Mouse (Mus musculus): ENCODE measurements at regions not wholly inside any gene's neighbourhood (a gene's known extent, or its start where the extent isn't known, plus 50 kb on each side); places are given as distances from the start of the nearest gene placed in this dataset.
A peak's percentile ranks its signal among the peaks of the same experiment; 100 is the strongest.

- whole genome bisulfite sequencing: 90% methylated on average over 5 of the region's 5 CpGs
- no peaks in the 10 kb centered on the region for H3K79me2 ChIP-seq (ENCODE audit: control insufficient read depth, insufficient read depth, low read length)
- TF ChIP-seq CTCF (IDR thresholded peaks at IDR 0.05; ENCODE audit: low read depth, low read length): no peak
- no peak for TF ChIP-seq POLR2A (IDR thresholded peaks at IDR 0.05; ENCODE audit: extremely low read depth, insufficient read depth, low read length)
- H3K4me1 ChIP-seq (ENCODE audit: control insufficient read depth, insufficient read depth, low read length): no peaks in the 10 kb centered on the region
- DNase-seq (ENCODE audit: extremely low read depth, low read depth, low spot score): no peak
- H3K36me3 ChIP-seq (ENCODE audit: control insufficient read depth, insufficient read depth, low read length): no peaks in the 10 kb centered on the region
- H3K4me3 ChIP-seq (ENCODE audit: insufficient read depth, low read depth, low read length): no peak overlapping the region
- H3K27me3 ChIP-seq (ENCODE audit: control insufficient read depth, insufficient read depth, low read length): no peaks in the 10 kb centered on the region
- H3K9ac ChIP-seq (ENCODE audit: low read depth, low read length): no peak overlapping the region
- no peak overlapping the region for H3K27ac ChIP-seq (replicated peaks; ENCODE audit: insufficient read depth, low read depth, low read length)
Observed at GRCm38 (mm10) chr15:62422995-62423394, 1422.0 kb downstream of the Gsdmc2 start.

GRCm38 (mm10) chr15:62421073-62421851, 1423.7 kb downstream of the Gsdmc2 start:
- H3K9ac ChIP-seq (ENCODE audit: low read depth, low read length): no peak overlapping the region
- no peaks in the 10 kb centered on the region for H3K27me3 ChIP-seq (ENCODE audit: control insufficient read depth, insufficient read depth, low read length)
- no peaks in the 10 kb centered on the region for H3K36me3 ChIP-seq (ENCODE audit: control insufficient read depth, insufficient read depth, low read length)
- no peaks in the 10 kb centered on the region for H3K79me2 ChIP-seq (ENCODE audit: control insufficient read depth, insufficient read depth, low read length)
- no peak overlapping the region for H3K27ac ChIP-seq (replicated peaks; ENCODE audit: insufficient read depth, low read depth, low read length)
- H3K4me1 ChIP-seq (ENCODE audit: control insufficient read depth, insufficient read depth, low read length): no peaks in the 10 kb centered on the region
- 95% methylated on average over 7 of the region's 7 CpGs for WGBS
- no peak for TF ChIP-seq CTCF (IDR thresholded peaks at IDR 0.05; ENCODE audit: low read depth, low read length)
- DNase-seq (ENCODE audit: extremely low read depth, low read depth, low spot score): no peak
- H3K4me3 ChIP-seq (ENCODE audit: insufficient read depth, low read depth, low read length): no peak overlapping the region

- TF ChIP-seq CTCF (IDR thresholded peaks at IDR 0.05; ENCODE audit: low read depth, low read length): no peak
- TF ChIP-seq POLR2A (IDR thresholded peaks at IDR 0.05; ENCODE audit: extremely low read depth, insufficient read depth, low read length): no peak
- Histone ChIP-seq H3K79me2 (ENCODE audit: control insufficient read depth, insufficient read depth, low read length) (no peaks in the 10 kb centered on the region), H3K9ac (ENCODE audit: low read depth, low read length) (no peak overlapping the region), H3K27ac (replicated peaks; ENCODE audit: insufficient read depth, low read depth, low read length) (no peak overlapping the region), H3K4me3 (ENCODE audit: insufficient read depth, low read depth, low read length) (no peak overlapping the region), H3K27me3 (ENCODE audit: control insufficient read depth, insufficient read depth, low read length) (no peaks in the 10 kb centered on the region), H3K4me1 (ENCODE audit: control insufficient read depth, insufficient read depth, low read length) (no peaks in the 10 kb centered on the region), H3K36me3 (ENCODE audit: control insufficient read depth, insufficient read depth, low read length) (no peaks in the 10 kb centered on the region)
- DNase-seq (ENCODE audit: extremely low read depth, low read depth, low spot score): no peak
Observed at GRCm38 (mm10) chr15:62416691-62417090, 1428.3 kb downstream of the Gsdmc2 start.

- H3K36me3 ChIP-seq (ENCODE audit: control insufficient read depth, insufficient read depth, low read length): no peaks in the 10 kb centered on the region
- 100% methylated on average over 2 of the region's 2 CpGs for whole genome bisulfite sequencing
- no peaks in the 10 kb centered on the region for H3K4me1 ChIP-seq (ENCODE audit: control insufficient read depth, insufficient read depth, low read length)
- no peak for TF ChIP-seq CTCF (IDR thresholded peaks at IDR 0.05; ENCODE audit: low read depth, low read length)
- no peak for TF ChIP-seq POLR2A (IDR thresholded peaks at IDR 0.05; ENCODE audit: extremely low read depth, insufficient read depth, low read length)
- H3K27me3 ChIP-seq (ENCODE audit: control insufficient read depth, insufficient read depth, low read length): no peaks in the 10 kb centered on the region
- no peak overlapping the region for H3K27ac ChIP-seq (replicated peaks; ENCODE audit: insufficient read depth, low read depth, low read length)
- H3K9ac ChIP-seq (ENCODE audit: low read depth, low read length): no peak overlapping the region
- DNase-seq (ENCODE audit: extremely low read depth, low read depth, low spot score): no peak
- no peak overlapping the region for H3K4me3 ChIP-seq (ENCODE audit: insufficient read depth, low read depth, low read length)
- H3K79me2 ChIP-seq (ENCODE audit: control insufficient read depth, insufficient read depth, low read length): no peaks in the 10 kb centered on the region
Observed at GRCm38 (mm10) chr15:62413694-62414093, 1431.3 kb downstream of the Gsdmc2 start.

GRCm38 (mm10) chr15:62402142-62402541, 1442.8 kb downstream of the Gsdmc2 start:
- 80% methylated on average over 5 of the region's 5 CpGs for WGBS
- H3K27me3 ChIP-seq (ENCODE audit: control insufficient read depth, insufficient read depth, low read length): no peaks in the 10 kb centered on the region
- H3K4me3 ChIP-seq (ENCODE audit: insufficient read depth, low read depth, low read length): no peak overlapping the region
- no peaks in the 10 kb centered on the region for H3K79me2 ChIP-seq (ENCODE audit: control insufficient read depth, insufficient read depth, low read length)
- H3K27ac ChIP-seq (replicated peaks; ENCODE audit: insufficient read depth, low read depth, low read length): no peak overlapping the region
- H3K4me1 ChIP-seq (ENCODE audit: control insufficient read depth, insufficient read depth, low read length): peaks cover 2% of the 10 kb centered on the region; the same call in 1 of the 2 replicates
- TF ChIP-seq CTCF (IDR thresholded peaks at IDR 0.05; ENCODE audit: low read depth, low read length): no peak
- no peak for TF ChIP-seq POLR2A (IDR thresholded peaks at IDR 0.05; ENCODE audit: extremely low read depth, insufficient read depth, low read length)
- DNase-seq (ENCODE audit: extremely low read depth, low read depth, low spot score): no peak
- H3K36me3 ChIP-seq (ENCODE audit: control insufficient read depth, insufficient read depth, low read length): no peaks in the 10 kb centered on the region
- H3K9ac ChIP-seq (ENCODE audit: low read depth, low read length): no peak overlapping the region

- Histone ChIP-seq H3K79me2 (ENCODE audit: control insufficient read depth, insufficient read depth, low read length) (no peaks in the 10 kb centered on the region), H3K27me3 (ENCODE audit: control insufficient read depth, insufficient read depth, low read length) (no peaks in the 10 kb centered on the region), H3K4me1 (ENCODE audit: control insufficient read depth, insufficient read depth, low read length) (peaks cover 2% of the 10 kb centered on the region; the same call in 1 of the 2 replicates), H3K4me3 (ENCODE audit: insufficient read depth, low read depth, low read length) (no peak overlapping the region), H3K36me3 (ENCODE audit: control insufficient read depth, insufficient read depth, low read length) (no peaks in the 10 kb centered on the region), H3K27ac (replicated peaks; ENCODE audit: insufficient read depth, low read depth, low read length) (no peak overlapping the region), H3K9ac (ENCODE audit: low read depth, low read length) (no peak overlapping the region)
- TF ChIP-seq CTCF (IDR thresholded peaks at IDR 0.05; ENCODE audit: low read depth, low read length) (no peak), POLR2A (IDR thresholded peaks at IDR 0.05; ENCODE audit: extremely low read depth, insufficient read depth, low read length) (no peak)
- DNase-seq (ENCODE audit: extremely low read depth, low read depth, low spot score): peak; percentile 46
- WGBS: 45% methylated on average over 4 of the region's 4 CpGs
Observed at GRCm38 (mm10) chr15:62400984-62401609, 1443.9 kb downstream of the Gsdmc2 start.
